Mouse (Mus musculus): ENCODE results near the gene Ttll5.

GRCm38 (mm10) chr12:85795551-85795950 is 28.9 kb upstream of the Ttll5 start:
- no peak for TF ChIP-seq CTCF (IDR thresholded peaks at IDR 0.05; ENCODE audit: extremely low read depth, insufficient read depth, low read length)
- no peak for TF ChIP-seq POLR2A (IDR thresholded peaks at IDR 0.05; ENCODE audit: extremely low read depth, insufficient read depth, low read length)
